Mouse (Mus musculus) T-helper 17 cell (primary cell): ENCODE measurements at regions not wholly inside any gene's neighbourhood (a gene's known extent, or its start where the extent isn't known, plus 50 kb on each side); places are given as distances from the start of the nearest gene placed in this dataset.

ENCODE experiments used
- in situ Hi-C, 2 experiments: fragments of 300-600 bp; cut with MboI, MseI; formaldehyde crosslinking; loops; 1 replicate in 1 of 2; 2 replicates in 1 of 2; pipeline ENCODE4 v1.15.1; 2025; ENCODE audit warnings: high pct_unique_total_duplicates in 2 of 2

DNA sequence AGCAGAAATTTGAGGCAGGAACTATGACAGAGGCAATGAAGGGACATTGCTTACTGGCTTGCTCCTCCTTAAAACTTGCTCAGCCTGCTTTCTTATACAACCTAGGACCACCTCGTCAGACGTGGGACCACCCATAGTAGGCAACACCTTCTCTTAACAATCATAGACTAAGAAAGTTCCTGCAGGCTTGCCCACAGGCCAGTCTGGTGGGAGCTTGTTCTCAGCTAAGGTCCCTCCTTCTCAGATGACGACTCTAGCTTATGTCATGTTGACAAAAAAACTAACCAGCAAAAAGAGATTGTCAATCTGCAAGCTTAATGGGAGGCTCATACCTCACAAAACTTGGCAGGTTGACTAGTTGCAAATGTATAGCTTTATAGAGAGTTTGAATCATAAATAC is 56.5 kb upstream of the Lsm6 start:
- in situ Hi-C loops = loop anchor here (25.0 kb wide), 2 partner anchors 640 to 815 kb away; no protein-coding TSS in a partner anchor

DNA sequence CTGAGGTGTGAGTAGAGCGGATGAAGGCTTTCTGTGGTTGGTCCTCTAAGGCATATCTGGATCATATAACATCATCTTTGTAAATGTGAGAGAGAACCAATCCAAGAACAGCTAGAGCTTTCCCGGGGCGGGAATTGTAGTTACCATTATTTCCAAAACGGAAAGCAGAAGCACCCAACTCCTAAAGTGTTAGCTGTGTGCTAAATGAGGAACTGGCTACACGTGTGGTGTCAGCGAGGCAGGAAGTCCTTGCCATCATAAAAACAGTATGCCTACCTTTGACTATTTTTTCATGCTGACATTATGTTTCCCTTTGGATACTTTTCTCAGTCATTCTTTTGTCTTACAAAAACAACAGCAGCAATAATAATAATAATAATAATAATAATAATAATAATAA is 68.8 kb upstream of the Lsm6 start:
- in situ Hi-C loops = loop anchor here (25.0 kb wide), 2 partner anchors 652 to 827 kb away; no protein-coding TSS in a partner anchor

DNA sequence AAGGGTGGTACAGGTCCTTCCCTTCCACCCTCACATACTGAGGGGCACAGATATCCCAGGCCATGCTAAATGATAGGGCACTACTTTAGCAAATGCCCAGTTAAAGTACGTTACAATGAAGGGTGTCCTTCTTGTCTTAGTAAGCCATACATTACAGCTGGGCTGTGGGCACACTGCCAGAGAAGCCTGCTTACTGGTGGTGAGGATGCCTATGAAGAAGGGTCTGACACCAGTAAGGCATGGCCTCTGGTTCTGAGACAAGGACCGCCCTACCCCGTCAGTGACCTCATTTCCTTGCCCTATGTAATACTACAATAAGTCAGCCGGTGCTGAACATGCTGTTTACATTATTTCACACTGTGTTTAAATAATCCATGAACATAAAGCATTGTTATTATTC is 69.6 kb upstream of the Lsm6 start:
- in situ Hi-C loops = loop anchor here (25.0 kb wide), 2 partner anchors 653 to 828 kb away; no protein-coding TSS in a partner anchor

DNA sequence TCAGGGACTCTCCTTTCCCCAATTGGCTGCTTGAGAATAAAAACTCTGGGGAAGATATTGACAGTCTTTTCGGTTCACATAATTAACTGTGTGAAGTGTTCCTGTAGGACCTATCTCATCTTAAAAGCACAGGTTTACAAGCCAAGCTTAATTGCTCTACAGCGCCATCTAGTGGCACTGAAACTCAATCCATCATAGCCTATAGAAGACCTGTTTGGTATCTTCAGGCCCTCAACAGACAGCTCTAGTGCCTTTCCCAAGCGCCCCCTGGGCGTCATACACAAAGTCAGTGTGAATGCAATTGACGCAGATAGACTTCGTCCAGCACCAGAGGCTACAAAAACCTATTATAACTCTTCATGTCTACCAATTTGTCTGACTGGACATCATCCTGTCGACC is 78.9 kb upstream of the Lsm6 start:
- in situ Hi-C loops = loop anchor here (25.0 kb wide), 2 partner anchors 663 to 838 kb away; no protein-coding TSS in a partner anchor

DNA sequence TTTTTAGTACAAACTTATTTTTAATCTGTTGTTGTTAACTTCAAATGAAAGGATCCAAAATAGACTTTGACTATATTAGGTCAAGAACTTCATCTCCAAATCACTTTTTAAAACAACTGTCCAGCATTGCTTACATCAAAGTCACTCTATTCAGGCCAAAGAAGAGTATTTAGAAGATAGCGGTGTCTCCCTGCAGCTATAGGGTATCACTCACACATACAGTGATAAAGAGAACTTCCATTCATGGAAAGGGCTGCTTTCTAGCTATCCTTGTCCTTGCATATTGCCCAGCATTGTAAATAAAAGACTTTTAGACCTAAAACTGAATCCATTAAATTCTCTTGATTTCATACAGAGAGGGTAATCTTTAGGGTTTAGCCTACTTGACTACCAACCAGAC is 82.1 kb upstream of the Lsm6 start:
- in situ Hi-C loops = no loop called here

DNA sequence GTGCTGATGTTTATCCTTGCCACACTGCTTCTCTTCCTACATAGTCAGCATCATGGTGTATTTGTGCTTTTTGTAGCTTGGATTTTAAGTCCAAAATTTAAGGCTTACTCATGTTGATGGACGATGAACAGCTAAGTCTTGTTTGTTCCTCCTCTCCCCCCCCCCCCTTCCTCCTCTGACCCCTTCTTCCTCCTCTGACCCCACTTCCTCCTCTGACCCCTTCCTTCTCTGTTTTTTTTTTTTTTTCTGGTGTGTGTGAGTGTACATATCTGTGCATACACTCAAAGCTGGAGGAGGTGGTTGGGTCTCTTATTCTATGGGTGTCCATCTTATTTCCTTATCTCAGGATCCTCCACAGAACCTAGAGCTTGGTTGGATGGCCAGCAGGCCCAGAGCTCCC is 87.0 kb upstream of the Lsm6 start:
- in situ Hi-C loops = no loop called here

DNA sequence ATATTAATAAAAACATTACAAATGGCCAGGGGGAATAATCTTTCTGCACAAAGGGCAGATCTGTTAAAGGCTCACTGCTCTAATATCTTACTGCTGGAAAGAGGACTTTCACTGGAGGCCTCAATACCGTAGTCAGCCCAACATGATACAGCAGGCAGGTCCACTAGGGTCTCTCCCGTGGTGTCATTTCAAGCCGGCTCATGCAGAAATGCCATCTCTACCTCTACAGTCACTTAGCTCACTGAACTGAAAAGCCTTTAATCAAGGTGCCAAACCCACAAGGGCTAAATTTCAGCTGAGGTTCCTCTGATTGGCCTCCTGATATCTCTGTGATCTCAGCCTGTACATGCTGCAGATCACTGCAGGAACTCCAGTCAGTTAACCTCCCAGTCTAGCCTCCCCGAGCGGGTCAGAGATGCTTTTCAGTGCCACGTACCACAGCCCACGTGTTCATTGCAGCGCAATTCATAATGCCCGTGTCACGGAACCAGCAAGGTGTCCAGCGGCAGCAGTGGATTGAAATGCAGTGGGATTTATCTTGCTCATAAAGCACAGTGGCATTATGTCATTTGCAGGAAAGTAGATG is 90.4 kb upstream of the Lsm6 start:
- in situ Hi-C loops = loop anchor here in 1 of 2 experiments (10.0 kb wide), 1 partner anchor 913 kb away; no protein-coding TSS in a partner anchor

DNA sequence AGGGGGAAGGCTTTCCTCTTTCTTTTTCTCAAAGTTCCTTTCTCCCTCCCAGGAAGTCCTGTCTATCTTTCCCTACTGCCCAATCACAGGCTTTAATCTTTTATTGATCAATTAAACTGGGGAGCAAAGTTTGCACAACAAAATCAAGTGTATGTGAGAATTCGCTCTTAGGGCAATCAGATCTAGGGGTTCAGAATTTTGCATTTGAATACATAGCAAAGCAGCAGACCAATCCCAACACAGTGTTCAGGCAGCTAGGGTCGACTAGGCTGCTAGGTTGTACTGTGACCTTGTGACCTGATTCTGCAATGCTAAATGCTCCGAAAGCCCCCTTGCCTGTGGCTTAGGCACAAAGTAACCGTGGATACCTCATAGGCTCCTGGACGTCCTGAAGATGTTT is 91.5 kb upstream of the Lsm6 start:
- in situ Hi-C loops = loop anchor here in 1 of 2 experiments (10.0 kb wide), 1 partner anchor 912 kb away; no protein-coding TSS in a partner anchor

DNA sequence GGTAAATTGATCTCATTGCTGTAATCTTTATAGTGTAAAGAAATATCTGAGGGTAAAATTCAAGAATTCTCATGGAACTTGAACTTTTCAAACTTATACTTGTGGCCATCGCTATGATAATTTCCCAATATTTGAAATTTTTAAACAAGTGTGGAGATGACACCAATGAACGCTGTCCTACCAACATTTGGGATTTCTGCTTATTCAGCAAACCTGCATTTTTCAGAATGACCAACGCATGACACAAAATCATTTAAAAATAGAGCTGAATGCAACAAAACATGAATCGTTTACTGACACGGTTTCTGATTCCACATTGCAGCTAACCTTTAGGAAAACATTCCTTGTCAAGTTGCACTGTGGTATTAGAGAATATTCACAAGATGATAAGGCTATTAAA is 92.9 kb upstream of the Lsm6 start:
- in situ Hi-C loops = loop anchor here in 1 of 2 experiments (10.0 kb wide), 1 partner anchor 911 kb away; no protein-coding TSS in a partner anchor

DNA sequence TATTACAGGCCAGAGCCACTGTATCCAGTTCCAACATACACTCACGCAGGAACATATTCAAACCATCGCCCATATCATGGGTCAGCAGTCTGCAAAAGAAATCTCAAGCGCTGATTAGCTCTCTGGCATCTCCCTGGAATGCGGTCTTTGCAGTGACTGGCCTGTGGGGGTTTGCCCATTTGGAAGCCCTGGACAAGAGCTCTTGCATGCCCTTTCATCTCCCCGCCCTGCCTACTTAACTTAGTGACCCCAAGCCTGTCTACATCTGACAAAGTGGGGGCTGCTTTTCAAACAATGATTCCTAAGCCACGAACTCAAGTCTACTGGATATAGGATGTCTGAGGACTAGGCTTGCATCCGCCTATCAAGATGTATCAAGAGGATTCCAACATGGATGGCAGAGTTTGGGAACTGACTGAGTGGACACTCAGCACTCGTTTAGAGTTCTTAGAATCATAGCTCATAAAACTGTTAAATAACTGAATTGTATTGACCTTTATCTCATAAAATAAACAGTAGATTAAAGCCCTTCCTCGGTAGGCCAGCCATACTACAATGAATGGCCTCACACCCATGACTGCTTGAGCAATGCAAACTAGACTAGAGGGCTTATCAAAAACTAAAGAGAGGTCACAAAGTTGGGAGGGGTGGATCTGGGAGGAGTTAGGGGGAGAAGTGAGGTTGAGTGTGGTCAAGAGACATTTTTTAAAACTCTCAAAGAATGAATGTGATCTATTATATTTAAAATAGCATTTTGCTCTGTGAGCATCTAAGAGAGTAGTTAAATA is 97.4 kb upstream of the Zfp827 start:
- in situ Hi-C loops = loop anchor here in 1 of 2 experiments (10.0 kb wide), 1 partner anchor 1644 kb away; no protein-coding TSS in a partner anchor

DNA sequence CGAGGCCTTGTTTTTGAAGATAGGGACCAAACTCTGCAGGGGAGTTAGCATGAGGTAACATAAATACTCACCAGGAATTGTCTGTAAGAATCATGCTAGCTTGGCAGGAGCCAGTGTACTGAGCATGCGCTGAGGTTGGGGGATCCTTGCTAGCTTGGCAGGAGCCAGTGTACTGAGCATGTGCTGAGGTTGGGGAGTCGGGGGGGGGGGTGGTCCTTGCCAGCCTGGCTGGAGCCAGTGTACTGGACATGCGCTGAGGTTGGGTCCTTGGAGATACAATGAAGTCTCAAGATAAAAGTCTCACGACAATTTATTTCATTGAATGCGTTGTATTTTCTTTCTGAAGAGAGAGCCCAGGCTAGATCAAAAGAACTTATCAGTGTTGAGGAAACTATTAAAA is 96.2 kb upstream of the Zfp827 start:
- in situ Hi-C loops = loop anchor here in 1 of 2 experiments (10.0 kb wide), 1 partner anchor 1643 kb away; no protein-coding TSS in a partner anchor

DNA sequence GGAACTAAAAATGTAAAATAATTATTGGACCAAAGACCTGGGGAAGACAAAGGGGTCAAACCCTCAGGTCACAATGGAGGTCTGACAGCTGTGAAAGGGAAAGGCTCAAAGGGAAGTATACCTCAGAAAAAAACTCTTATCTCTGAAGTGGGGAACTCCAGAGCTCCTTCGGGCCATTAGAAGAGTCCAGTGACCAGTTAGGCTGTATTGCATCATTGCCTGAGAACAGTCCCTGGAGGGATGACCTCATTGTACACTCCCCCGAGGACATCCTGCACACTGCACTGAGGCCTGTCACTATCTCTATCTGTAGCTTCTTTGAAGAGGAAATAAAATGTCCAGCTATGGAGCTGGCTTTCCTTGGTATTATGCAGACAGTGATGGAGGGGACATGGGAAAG is 88.2 kb upstream of the Zfp827 start:
- in situ Hi-C loops = no loop called here

DNA sequence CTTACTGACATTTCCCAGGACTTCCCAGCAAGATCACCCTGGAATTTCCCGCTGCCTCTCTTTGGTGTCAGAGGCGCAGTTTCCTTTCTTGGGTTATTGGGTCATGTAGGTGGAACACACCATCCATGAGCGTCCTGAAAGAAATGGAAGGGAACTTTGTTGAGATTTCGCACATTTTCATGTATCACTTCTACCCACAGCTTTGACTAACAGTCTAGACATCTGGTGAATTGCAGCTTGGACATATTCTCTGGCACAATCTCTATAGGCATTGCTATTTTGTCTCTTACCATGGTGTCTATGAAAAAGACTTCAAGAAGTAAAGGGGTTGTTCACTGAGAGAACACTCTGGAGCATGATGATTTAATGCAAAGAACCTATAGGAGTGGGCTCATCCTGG is 86.7 kb upstream of the Zfp827 start:
- in situ Hi-C loops = no loop called here

DNA sequence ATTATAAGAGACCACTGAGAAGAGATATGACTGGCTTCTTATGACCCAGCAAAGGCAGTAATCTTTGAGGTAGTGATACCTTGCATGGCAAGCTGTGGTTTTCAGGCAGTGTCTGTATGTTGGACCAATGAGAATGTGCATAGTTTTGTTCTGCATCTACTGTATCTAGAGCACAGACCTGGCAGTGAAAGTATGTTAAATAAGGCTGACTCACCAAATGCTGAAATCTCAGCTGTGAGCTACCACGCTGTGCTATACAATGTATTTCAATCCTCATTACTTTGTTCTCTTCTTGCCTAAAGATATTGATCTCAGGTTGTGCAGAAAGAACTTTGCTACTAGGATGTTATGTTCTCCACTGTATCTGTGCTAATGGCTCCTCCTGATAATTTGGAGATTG is 83.9 kb upstream of the Zfp827 start:
- in situ Hi-C loops = no loop called here

DNA sequence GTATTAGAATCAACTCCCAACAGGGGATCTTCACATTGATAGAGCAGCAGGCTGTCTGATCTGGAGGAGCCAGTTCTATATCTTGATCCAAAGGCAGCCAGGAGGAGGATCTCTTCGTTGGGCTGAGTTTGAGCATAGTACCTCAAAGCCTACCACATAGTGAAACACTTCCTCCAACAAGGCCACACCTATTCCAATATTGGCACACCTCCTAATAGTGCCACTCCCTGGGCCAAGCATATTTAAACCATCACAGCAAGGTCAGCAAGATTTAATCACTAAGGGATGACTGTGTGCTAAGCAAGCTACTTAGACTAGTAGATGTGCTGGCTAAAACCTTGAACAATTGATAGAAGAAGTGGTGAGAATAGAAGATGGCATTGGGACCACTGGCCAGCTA is 82.6 kb upstream of the Zfp827 start:
- in situ Hi-C loops = no loop called here

DNA sequence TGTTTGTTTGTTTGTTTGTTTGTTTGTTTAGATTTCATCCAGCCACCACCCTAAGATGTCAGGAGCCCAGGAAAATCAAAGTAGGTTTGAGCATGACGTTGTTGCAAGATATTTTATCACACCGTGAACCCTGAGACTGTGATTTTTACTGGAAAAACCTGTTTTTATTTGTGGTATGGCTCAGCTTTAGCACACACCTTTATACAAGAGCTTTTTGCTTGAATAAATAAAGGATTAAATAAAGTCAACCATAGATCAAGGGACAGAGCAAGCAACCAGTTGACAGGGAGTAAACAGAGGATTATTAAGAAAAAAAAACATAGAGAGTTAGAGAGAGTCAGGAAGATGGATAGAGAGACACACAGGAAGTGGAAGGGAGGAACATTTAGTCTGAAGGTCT is 82.2 kb upstream of the Zfp827 start:
- in situ Hi-C loops = no loop called here

DNA sequence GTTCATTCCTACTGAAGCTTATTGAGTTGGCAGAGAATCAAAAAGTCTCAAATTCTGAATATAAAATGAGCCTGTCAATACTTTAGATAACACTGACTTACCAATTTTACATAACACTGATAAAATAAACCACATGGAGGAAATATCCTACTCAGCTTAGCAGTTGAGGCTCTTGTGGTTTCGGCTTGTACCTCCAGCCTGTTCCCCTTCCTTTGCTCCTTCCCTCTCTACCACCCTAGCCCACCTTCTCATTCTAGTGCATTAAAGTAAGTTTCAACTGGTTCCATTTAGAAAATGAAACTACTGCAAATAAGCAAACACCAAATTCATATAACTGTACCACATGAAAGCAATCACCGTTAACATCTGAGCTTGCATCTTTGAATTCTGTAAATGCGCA is 53.2 kb upstream of the Zfp827 start:
- in situ Hi-C loops = no loop called here
